Mouse (Mus musculus) spleen, adult 2 months (tissue): ENCODE measurements around the gene Plekhg3.

ENCODE experiments used
- CTCF ChIP-seq: fragments of 200-500 bp; IDR thresholded peaks from 2 replicates; pipeline ENCODE4 v1.5.1; 2011; ENCODE audit warnings: mild to moderate bottlenecking, inconsistent platforms; ENCODE audit not compliant: insufficient read depth, insufficient read length, insufficient replicate concordance; ENCODE audit errors: extremely low read depth
- POLR2A ChIP-seq: fragments of 200-500 bp; IDR thresholded peaks from 2 replicates; pipeline ENCODE4 v1.6.1; 2011; ENCODE audit warnings: low read depth, low read length, inconsistent platforms

DNA sequence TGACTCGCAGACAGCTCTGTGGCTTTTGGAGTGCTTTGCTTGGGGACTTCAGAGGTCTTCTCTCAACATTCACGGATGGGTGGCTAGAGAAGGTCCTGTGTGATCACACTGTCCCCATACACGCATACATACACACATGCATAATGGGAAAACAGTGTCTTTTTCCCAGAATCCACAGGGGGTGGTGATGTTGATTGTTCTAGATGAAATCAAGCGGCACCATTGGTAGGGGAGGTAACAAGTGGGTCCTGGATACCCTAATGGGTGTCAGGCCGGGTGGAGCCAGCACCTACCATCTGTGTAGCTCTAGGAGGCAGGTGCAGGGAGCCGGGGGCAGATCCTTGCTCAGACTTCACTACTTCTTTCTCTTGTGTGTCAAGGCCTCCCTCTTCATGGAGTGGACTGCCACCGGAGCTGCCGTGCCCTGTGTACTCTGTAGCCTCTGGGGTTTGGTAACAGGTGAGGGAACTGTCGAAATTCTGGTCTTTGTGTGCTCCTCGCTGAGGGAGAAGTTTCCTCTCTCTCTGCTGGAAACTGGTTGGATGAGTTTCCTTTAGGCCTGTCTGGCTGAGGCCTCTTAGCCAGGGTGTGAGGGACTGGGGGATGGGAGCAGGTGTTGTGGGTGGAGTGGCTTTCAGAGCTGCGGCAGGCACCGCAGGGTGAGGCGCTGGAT lies 16.9 kb downstream of the Plekhg3 start:
- no peak for TF ChIP-seq CTCF
- TF ChIP-seq POLR2A: no peak
